Comparison of ENCODE assay signal across 13 mouse cellular contexts in the genomic region with DNA sequence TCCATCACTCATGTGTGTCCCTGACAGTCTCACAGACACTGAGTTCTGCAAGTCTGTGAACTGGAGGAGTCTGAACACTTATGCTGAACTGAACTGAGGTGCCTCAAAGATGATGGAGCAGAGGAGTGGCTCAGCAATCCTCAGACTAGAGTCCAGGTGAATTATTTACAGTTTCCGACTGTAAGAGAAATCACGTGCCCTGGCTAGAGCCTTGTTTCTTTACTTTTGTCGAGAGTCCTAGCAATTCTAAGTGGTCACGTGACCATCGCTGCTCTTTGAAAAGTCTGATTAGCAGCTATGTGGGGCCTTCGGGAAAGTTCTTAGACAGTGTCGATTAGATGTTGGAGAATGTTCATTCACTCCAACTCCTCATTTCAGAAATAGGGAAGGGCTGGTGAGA. TPM values are rescaled to one million over a fixed set of nuclear protein-coding genes. Genes with fewer than 3 reads are reported as not detected.
DNase-seq lines count a peak whose midpoint lies in the region; ATAC-seq and TF ChIP-seq lines count a peak whose summit lies in the region.
"Had no signal": no experiment of that assay in that cellular context is flagged by ENCODE, and none has a peak within 500 bp of the region (broad histone marks: within the 10 kb centered on the region; RNA-seq: fewer than 3 reads in every experiment).

No protein-coding gene starts in this region.

- H3K4me1 ChIP-seq in ES-Bruce4 (ENCODE audit: control insufficient read depth, insufficient read depth, low read length) = peaks cover 12% of the 10 kb centered on the region
- peaks cover 25% of the 10 kb centered on the region for H3K4me1 ChIP-seq in intestine, embryonic 14.5 days (replicated peaks; ENCODE audit: control insufficient read depth, insufficient read depth, low read length)

- H3K9me3 ChIP-seq in ES-Bruce4 (replicated peaks; ENCODE audit: control insufficient read depth, insufficient read depth, low read length, poor library complexity, severe bottlenecking) = no peaks in the 10 kb centered on the region
- no peaks in the 10 kb centered on the region for H3K9me3 ChIP-seq in intestine, embryonic 14.5 days (ENCODE audit: control insufficient read depth, low read length)
- H3K9me3 ChIP-seq: limb, embryonic 13.5 days had no signal

- TF ChIP-seq CTCF in ES-Bruce4 (IDR thresholded peaks at IDR 0.05; ENCODE audit: low read depth, low read length) = no peak

- H3K4me2 ChIP-seq in intestine, embryonic 14.5 days (ENCODE audit: low read length) = no peak overlapping the region
- H3K4me2 ChIP-seq: limb, embryonic 13.5 days had no signal

- H3K9ac ChIP-seq in ES-Bruce4 (ENCODE audit: low read depth, poor library complexity, severe bottlenecking) = no peak overlapping the region
- no peak overlapping the region for H3K9ac ChIP-seq in intestine, embryonic 14.5 days (ENCODE audit: low read length)
- H3K9ac ChIP-seq: limb, embryonic 13.5 days had no signal

- no peak overlapping the region for H3K4me3 ChIP-seq in ES-Bruce4 (ENCODE audit: low read depth, low read length)
- H3K4me3 ChIP-seq in intestine, embryonic 14.5 days (ENCODE audit: low read depth, low read length) = no peak overlapping the region
- H3K4me3 ChIP-seq: limb, embryonic 13.5 days had no signal

- no peak for TF ChIP-seq POLR2A in ES-Bruce4 (IDR thresholded peaks at IDR 0.05; ENCODE audit: insufficient read depth, low read length)

- DNase-seq in intestine, embryonic 14.5 days (ENCODE audit: low spot score) = no peak
- DNase-seq in kidney, postnatal 36 days = peak; percentile 73 to 90
- peak; percentile 73 for DNase-seq in lung, postnatal 10 days
- DNase-seq in ovary, postnatal 10 days (ENCODE audit: low spot score) = no peak
- no peak for DNase-seq in embryo, embryonic 10.5 days (ENCODE audit: low spot score)
- no peak for DNase-seq in heart, adult 9 months (ENCODE audit: low spot score in 2 of 2)
- no peak for DNase-seq in thymus, adult 18-20 months
- DNase-seq: cerebellum, postnatal 36 days; right cerebral cortex, adult 18-20 months; thymus, postnatal 36 days had no signal

- WGBS in intestine, embryonic 14.5 days = 50% methylated on average over 7 of the region's 7 CpGs

- no peaks in the 10 kb centered on the region for H3K36me3 ChIP-seq in ES-Bruce4 (ENCODE audit: control insufficient read depth, insufficient read depth, low read length, poor library complexity, severe bottlenecking)
- H3K36me3 ChIP-seq in intestine, embryonic 14.5 days (ENCODE audit: control insufficient read depth, insufficient read depth, low read length) = no peaks in the 10 kb centered on the region

- H3K27ac ChIP-seq in ES-Bruce4 (ENCODE audit: insufficient read depth, low read length) = peak overlapping the region; percentile 72
- H3K27ac ChIP-seq in intestine, embryonic 14.5 days (ENCODE audit: low read depth) = peak overlapping the region; percentile 43; the same call in 1 of the 2 replicates
- H3K27ac ChIP-seq: limb, embryonic 13.5 days had no signal

- no peak for TF ChIP-seq EP300 in ES-Bruce4 (IDR thresholded peaks at IDR 0.05; ENCODE audit: insufficient read depth, low read depth, low read length)

- ATAC-seq in intestine, embryonic 14.5 days (replicated peaks; ENCODE audit: low FRiP score, low TSS enrichment, low read depth) = peak; percentile 53

- H3K27me3 ChIP-seq in ES-Bruce4 (ENCODE audit: control insufficient read depth, insufficient read depth, low read length, poor library complexity, severe bottlenecking) = no peaks in the 10 kb centered on the region
- no peaks in the 10 kb centered on the region for H3K27me3 ChIP-seq in intestine, embryonic 14.5 days (replicated peaks; ENCODE audit: control insufficient read depth, insufficient read depth, low read length)
- H3K27me3 ChIP-seq: limb, embryonic 13.5 days had no signal

RNA-seq across cellular contexts. Expression of a gene that starts 1.2 kb away (rescaled TPM):
- 13.3 and 19.8 TPM in 2 replicates for polyA plus RNA-seq in ES-Bruce4 (2011; ENCODE audit: insufficient read depth, insufficient read length, low read depth, missing spikeins)
- 65.2 and 67.2 TPM in 2 replicates for polyA plus RNA-seq in intestine, embryonic 14.5 days (2014; fragmentation: Nextera tagmentation; extraction: Ambion mirVana)

RNA-seq across cellular contexts. Expression of a gene that starts 2.8 kb away (rescaled TPM):
- polyA plus RNA-seq in ES-Bruce4 (2011; ENCODE audit: insufficient read depth, insufficient read length, low read depth, missing spikeins) = 2.3 TPM in 1 of 2 replicates, not detected in the other
- 11.6 and 17.4 TPM in 2 replicates for polyA plus RNA-seq in intestine, embryonic 14.5 days (2014; fragmentation: Nextera tagmentation; extraction: Ambion mirVana)

RNA-seq across cellular contexts. Expression of a gene that starts 14.3 kb away (rescaled TPM):
- polyA plus RNA-seq in ES-Bruce4 (2011; ENCODE audit: insufficient read depth, insufficient read length, low read depth, missing spikeins) = 212 and 213 TPM in 2 replicates
- 104 and 110 TPM in 2 replicates for polyA plus RNA-seq in intestine, embryonic 14.5 days (2014; fragmentation: Nextera tagmentation; extraction: Ambion mirVana)

RNA-seq across cellular contexts. Expression of a gene that starts 15.6 kb away (rescaled TPM):
- not detected in 2 replicates for polyA plus RNA-seq in ES-Bruce4 (2011; ENCODE audit: insufficient read depth, insufficient read length, low read depth, missing spikeins)
- not detected in 2 replicates for polyA plus RNA-seq in intestine, embryonic 14.5 days (2014; fragmentation: Nextera tagmentation; extraction: Ambion mirVana)
- polyA plus RNA-seq: large intestine, adult 2 months; limb, embryonic 13.5 days had no signal

RNA-seq across cellular contexts. Expression of a gene that starts 28.0 kb away (rescaled TPM):
- polyA plus RNA-seq in ES-Bruce4 (2011; ENCODE audit: insufficient read depth, insufficient read length, low read depth, missing spikeins) = 6.4 and 7.1 TPM in 2 replicates
- 9.4 and 12.5 TPM in 2 replicates for polyA plus RNA-seq in intestine, embryonic 14.5 days (2014; fragmentation: Nextera tagmentation; extraction: Ambion mirVana)

Comparison
In these comparisons a context has a peak if more than half of its experiments do, and no peak if none do; other contexts are left out.
1. DNase-seq: peak in kidney, postnatal 36 days (2 of 2) and lung, postnatal 10 days (single experiment); none in intestine, embryonic 14.5 days (single experiment), ovary, postnatal 10 days (single experiment), embryo, embryonic 10.5 days (single experiment), heart, adult 9 months (0 of 2) and thymus, adult 18-20 months (0 of 2).